In genomic region chr3:146037906-146038305, GRCm38 (mm10) we compare ENCODE assay signal across 11 mouse cellular contexts. TPM values are rescaled to one million over a fixed set of nuclear protein-coding genes. Genes with fewer than 3 reads are reported as not detected.
DNase-seq lines count a peak whose midpoint lies in the region; ATAC-seq and TF ChIP-seq lines count a peak whose summit lies in the region.
"Had no signal": no experiment of that assay in that cellular context is flagged by ENCODE, and none has a peak within 500 bp of the region (broad histone marks: within the 10 kb centered on the region; RNA-seq: fewer than 3 reads in every experiment).

No protein-coding gene starts in this region.

- no peak for TF ChIP-seq POLR2A in kidney, adult 2 months (IDR thresholded peaks at IDR 0.05; ENCODE audit: low read depth, low read length)

- peak overlapping the region; percentile 44 for H3K27ac ChIP-seq in hindbrain, embryonic 13.5 days
- no peak overlapping the region for H3K27ac ChIP-seq in hindbrain, embryonic 10.5 days
- H3K27ac ChIP-seq in kidney, adult 2 months (ENCODE audit: insufficient read depth, low read depth, low read length) = no peak overlapping the region
- H3K27ac ChIP-seq: layer of hippocampus, adult 2 months; limb, embryonic 13.5 days had no signal

- H3K4me3 ChIP-seq in hindbrain, embryonic 13.5 days = no peak overlapping the region
- H3K4me3 ChIP-seq in hindbrain, embryonic 10.5 days = no peak overlapping the region
- no peak overlapping the region for H3K4me3 ChIP-seq in kidney, adult 2 months (ENCODE audit: insufficient read depth, low read depth, low read length)
- H3K4me3 ChIP-seq: layer of hippocampus, adult 2 months; limb, embryonic 13.5 days had no signal

- peaks cover 10% of the 10 kb centered on the region for H3K4me1 ChIP-seq in hindbrain, embryonic 13.5 days (replicated peaks)
- H3K4me1 ChIP-seq in hindbrain, embryonic 10.5 days (replicated peaks) = peaks cover 11% of the 10 kb centered on the region
- H3K4me1 ChIP-seq in kidney, adult 2 months (ENCODE audit: control insufficient read depth, insufficient read depth, low read length) = peaks cover 5% of the 10 kb centered on the region; the same call in 1 of the 2 replicates
- H3K4me1 ChIP-seq: limb, embryonic 13.5 days had no signal

- 40% methylated on average over 15 of the region's 15 CpGs for WGBS in hindbrain, embryonic 13.5 days
- WGBS in hindbrain, embryonic 10.5 days = 59% methylated on average over 15 of the region's 15 CpGs
- WGBS in kidney, adult 2 months = 31% methylated on average over 15 of the region's 15 CpGs

- ATAC-seq in hindbrain, embryonic 13.5 days (ENCODE audit: low FRiP score) = peak; percentile 41; the same call in 1 of the 2 replicates

- H3K4me2 ChIP-seq in hindbrain, embryonic 13.5 days = no peak overlapping the region
- H3K4me2 ChIP-seq: limb, embryonic 13.5 days had no signal

- no peak for DNase-seq in hindbrain, embryonic 10.5 days (ENCODE audit: low spot score)
- DNase-seq in kidney, adult 2 months = peak; percentile 63
- DNase-seq in liver = peak; percentile 34
- DNase-seq in retina, postnatal 1 day = peak; percentile 54
- DNase-seq in thymus, postnatal 4 days = no peak
- DNase-seq in right cerebral cortex, postnatal 10 days (ENCODE audit: low spot score in 2 of 2) = no peak
- no peak for DNase-seq in left cerebral cortex, postnatal 14 days (ENCODE audit: low spot score in 2 of 2)
- DNase-seq: gastrocnemius, postnatal 10 days had no signal

- no peaks in the 10 kb centered on the region for H3K9me3 ChIP-seq in hindbrain, embryonic 13.5 days
- peaks cover 3% of the 10 kb centered on the region; the same call in 1 of the 2 replicates for H3K9me3 ChIP-seq in hindbrain, embryonic 10.5 days
- H3K9me3 ChIP-seq: limb, embryonic 13.5 days had no signal

- TF ChIP-seq CTCF in kidney, adult 2 months (conservative IDR thresholded peaks at IDR 0.05; ENCODE audit: insufficient read depth, insufficient read length, low read depth, low read length) = no peak

- H3K9ac ChIP-seq in hindbrain, embryonic 13.5 days = no peak overlapping the region
- H3K9ac ChIP-seq: limb, embryonic 13.5 days had no signal

- intact Hi-C loops in left cerebral cortex, postnatal 14 days (cut with DNase I) = no loop called here

- H3K27me3 ChIP-seq in hindbrain, embryonic 13.5 days = no peaks in the 10 kb centered on the region
- no peaks in the 10 kb centered on the region; the same call in 1 of the 2 replicates for H3K27me3 ChIP-seq in hindbrain, embryonic 10.5 days (ENCODE audit: insufficient read depth, poor library complexity, severe bottlenecking)
- no peaks in the 10 kb centered on the region for H3K27me3 ChIP-seq in kidney, adult 2 months (replicated peaks; ENCODE audit: control insufficient read depth, insufficient read depth, low read length)
- H3K27me3 ChIP-seq: limb, embryonic 13.5 days had no signal

- H3K36me3 ChIP-seq in hindbrain, embryonic 13.5 days = no peaks in the 10 kb centered on the region
- H3K36me3 ChIP-seq in hindbrain, embryonic 10.5 days = no peaks in the 10 kb centered on the region
- H3K36me3 ChIP-seq in kidney, adult 2 months (ENCODE audit: control insufficient read depth, insufficient read depth, low read length) = no peaks in the 10 kb centered on the region
- H3K36me3 ChIP-seq: limb, embryonic 13.5 days had no signal

RNA-seq across cellular contexts. Expression of gene Syde2, which starts 50.2 kb away (rescaled TPM):
- polyA plus RNA-seq in hindbrain, embryonic 13.5 days (2015; fragmentation: Nextera tagmentation; extraction: Ambion mirVana) = 0.31 and 0.36 TPM in 2 replicates
- polyA plus RNA-seq in hindbrain, embryonic 10.5 days (2016; fragmentation: Nextera tagmentation; extraction: Ambion mirVana) = 0.92 and 1.3 TPM in 2 replicates
- 6.1 and 6.3 TPM in 2 replicates for polyA plus RNA-seq in kidney, adult 2 months (2012; rRNA removed)
- 1 to 10 TPM; 2.6 to 3.2 TPM for total RNA-seq in left cerebral cortex, postnatal 14 days (2021)

Comparison
In these comparisons a context has a peak if more than half of its experiments do, and no peak if none do; other contexts are left out.
1. DNase-seq: peak in kidney, adult 2 months (single experiment), liver (single experiment) and retina, postnatal 1 day (single experiment); none in hindbrain, embryonic 10.5 days (single experiment), thymus, postnatal 4 days (single experiment), right cerebral cortex, postnatal 10 days (0 of 2) and left cerebral cortex, postnatal 14 days (0 of 2).